Mouse (Mus musculus) layer of hippocampus, postnatal 36 days (tissue): ENCODE measurements around the gene Nfkbil1. TPM values are rescaled to one million over a fixed set of nuclear protein-coding genes. Genes with fewer than 3 reads are reported as not detected.

Source experiments
- DNase-seq, 2 experiments: peaks; one replicate each; pipeline ENCODE4 v3.0.0; 2022
- total RNA-seq, 2 experiments: library from RNA; stranded (reverse); gene quantifications; 2 replicates each; pipeline ENCODE4 v1.2.3; 2021

The Nfkbil1 gene
- total RNA-seq, 2 experiments from 2014 or later, result 13.3 to 13.6 TPM

GRCm38 (mm10) chr17:35201128-35201527 lies 34.5 kb downstream of the Nfkbil1 start:
- DNase-seq, result no peak

DNA sequence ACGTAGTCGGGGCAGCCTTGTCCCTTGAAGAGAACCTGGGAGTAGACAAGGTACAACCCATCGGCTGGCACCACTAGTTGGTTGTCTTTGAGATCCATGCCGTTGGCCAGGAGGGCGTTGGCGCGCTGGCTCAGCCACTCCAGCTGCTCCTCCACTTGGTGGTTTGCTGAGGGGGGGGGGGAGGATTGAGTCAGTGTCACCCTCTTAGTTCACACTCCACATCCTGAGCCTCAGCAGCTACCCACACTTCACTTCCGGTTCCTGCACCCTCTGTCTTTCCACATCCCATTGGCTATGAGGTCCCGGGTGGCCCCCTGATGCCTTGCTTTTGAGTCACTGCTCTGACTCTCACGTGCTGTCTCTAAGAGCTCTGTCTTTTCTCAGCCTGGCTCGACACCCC lies 35.2 kb downstream of the Nfkbil1 start:
- DNase-seq, result no peak

GRCm38 (mm10) chr17:35198946-35199345 lies 36.6 kb downstream of the Nfkbil1 start:
- no peak for DNase-seq

DNA sequence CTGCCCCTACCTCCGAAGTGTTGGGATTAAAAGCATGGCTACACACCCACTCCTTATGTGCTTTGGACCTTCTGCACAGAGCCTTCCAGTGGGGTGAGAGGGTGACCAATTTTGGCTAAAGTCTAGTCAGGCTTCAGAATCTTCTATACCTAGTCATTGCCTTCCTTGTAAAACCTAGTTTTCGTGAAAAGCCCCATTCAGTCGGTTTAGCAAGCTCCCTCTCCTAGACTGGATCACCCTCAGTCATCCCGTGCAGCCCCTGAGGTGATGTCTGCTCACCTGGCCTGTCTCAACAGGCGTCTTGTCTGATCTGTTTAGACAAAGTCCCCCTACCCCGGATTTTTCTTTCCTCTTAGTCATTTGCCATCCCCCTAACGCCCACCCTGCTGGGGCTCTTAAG lies 37.6 kb downstream of the Nfkbil1 start:
- DNase-seq, result no peak

DNA sequence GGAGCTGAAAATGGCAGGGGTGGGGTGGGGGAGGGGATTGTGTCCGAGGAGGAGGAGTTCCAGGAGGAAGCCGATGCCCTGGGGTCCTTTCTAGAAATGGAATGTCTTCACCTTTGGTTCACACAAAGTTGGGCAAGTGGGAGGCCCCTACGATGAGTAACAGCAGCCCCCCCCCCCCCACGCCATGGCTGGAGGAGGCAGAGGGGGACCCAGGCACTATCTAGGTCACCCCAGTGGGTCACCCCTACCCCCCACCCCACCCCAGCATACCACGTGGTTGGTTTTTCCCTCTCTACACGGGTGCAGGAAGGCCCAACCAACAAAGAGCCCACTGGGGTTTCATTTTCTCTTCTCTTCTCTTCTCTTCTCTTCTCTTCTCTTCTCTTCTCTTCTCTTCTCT lies 38.5 kb downstream of the Nfkbil1 start:
- no peak for DNase-seq

DNA sequence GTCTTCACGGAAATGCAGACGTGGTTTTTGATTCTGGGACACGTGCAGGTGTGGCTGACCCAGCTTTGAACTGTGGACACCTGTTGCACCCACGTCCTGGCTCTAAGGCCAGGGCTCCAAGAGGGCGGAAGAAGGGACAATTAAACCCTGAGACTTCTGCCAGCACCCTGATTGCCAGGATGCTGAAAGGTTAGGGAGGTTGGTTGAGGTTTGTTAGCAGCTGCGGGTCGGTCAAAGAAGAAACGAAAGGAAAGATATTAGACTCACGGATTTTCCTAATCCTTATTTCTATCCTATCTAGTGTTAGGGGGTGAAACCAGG lies 39.3 kb downstream of the Nfkbil1 start:
- DNase-seq, result no peak

GRCm38 (mm10) chr17:35195631-35196320 lies 39.8 kb downstream of the Nfkbil1 start:
- DNase-seq, result peak; percentile 67 to 74

DNA sequence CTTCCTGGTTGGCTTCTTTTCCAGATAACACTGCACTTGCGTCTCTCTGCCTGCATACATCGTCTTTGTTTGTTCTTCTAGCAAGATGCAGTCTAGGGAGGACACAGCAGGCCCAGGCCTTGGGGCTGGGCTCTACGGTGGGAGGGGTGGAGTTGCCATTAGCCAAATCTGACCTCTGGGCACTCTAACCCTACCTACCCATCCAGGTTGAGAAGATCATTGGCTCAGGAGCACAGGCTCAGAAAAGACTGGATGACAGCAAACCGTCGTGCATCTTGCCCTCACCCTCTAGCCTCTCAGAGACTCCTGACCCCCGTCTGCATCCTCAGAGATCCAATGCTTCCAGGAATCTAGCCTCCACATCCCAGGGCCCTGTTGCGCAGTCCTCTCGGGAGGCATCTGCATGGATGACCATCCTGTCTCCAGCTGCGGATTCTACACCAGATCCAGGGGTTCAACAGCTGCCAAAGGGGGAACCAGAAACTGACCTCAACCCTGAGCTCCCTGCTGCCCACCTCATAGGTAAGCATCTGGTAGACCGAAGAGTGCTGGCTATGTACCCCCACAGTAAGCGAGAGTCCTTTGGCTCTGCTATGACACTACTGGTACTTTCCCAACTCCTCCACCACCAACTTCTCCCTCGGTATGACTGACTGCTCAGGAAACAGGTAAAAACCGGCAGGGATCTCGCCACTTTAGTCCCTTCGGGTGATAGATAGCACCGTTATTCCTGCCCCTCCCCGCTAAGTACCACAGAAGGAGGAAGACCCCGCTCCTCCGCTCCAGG lies 40.6 kb downstream of the Nfkbil1 start:
- no peak for DNase-seq

DNA sequence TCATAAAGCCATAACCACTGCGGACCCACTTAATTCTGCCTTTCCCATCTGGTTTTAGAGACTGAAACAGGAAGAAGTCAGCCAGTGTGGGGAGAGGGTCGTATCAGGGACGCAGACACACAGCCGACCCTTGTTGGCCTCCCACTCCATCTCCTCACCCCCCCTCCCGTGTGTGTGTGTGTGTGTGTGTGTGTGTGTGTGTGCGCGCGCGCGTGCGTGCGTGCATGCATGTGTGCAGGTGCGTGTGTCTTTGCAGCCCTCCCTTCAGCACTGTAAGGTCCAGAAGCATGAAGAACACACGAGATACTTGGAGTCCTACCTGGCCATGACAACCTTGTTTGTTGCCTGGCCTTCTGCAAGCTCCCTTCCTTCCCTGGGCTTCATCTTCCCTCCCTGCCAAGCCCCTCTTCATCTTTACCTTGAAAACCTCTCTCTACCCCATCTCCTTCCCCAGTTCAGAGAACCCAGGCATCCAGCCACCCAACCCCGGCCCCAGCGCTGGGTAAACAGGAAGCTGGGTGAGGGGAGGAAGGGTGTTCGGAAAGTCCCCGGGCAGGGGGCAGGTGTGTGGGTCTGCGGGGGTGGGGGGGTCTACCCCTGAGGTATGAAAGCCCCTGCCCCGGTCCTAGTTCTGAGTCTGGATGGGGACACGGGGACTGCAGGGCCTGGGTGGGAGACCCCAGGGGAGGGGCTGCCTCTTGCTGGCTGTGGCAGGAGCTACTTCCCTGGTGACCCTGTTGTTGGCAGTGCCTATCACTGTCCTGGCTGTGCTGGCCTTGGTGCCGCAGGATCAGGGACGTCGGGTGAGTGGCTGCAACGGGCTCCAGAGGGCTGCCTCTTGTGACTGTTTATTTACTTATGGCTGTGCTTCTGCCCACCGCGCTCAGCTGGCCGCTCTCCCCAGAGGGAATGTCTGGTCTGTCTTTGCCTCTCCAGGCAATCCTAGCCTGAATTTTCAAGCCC lies 41.4 kb downstream of the Nfkbil1 start, which contains the start of gene Ltb:
Ltb (plus strand) TSS at position 559 of the 963 bp plus-strand sequence.
- DNase-seq, result no peak

- DNase-seq, result no peak
Measured at GRCm38 (mm10) chr17:35192924-35193323, 42.7 kb downstream of the Nfkbil1 start.

DNA sequence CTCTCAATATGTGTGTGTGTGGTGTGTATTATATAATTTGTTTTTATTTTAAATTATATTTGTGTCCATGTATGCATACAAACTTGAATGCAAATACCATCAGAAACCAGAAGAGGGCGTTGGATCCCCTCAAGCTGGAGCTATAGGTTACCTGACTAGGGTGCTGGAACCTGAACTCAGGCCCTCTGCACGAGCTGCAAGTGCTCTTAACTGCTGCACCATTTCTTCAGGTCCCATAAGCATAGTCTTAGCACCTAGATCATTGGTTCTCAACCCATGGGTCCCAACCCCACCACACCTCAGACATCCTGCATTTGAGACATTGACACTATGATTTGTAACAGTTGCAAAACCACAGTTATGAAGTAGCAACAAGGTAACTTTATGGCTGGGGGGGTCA lies 43.9 kb downstream of the Nfkbil1 start:
- no peak for DNase-seq

- no peak for DNase-seq
Measured at GRCm38 (mm10) chr17:35190096-35190495, 45.5 kb downstream of the Nfkbil1 start.

DNA sequence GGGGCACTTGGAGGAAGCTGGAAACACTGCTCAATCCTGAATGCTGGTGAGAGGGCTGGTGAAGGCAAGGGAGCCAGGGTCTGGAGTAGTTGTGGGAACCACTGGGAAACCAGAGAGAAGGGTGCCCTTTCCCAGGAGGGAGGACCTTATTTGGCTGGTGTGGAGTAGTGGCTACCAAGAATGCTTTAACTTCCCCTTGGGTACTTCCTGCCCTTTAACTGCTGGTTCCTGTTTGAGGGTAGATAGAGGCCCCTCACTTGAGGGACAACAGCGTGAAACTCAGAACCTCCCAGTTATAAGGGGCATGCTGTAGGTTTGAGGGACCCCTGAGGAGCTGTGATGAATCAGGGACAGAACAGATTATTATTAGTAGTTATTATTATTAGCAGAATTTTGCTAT lies 46.4 kb downstream of the Nfkbil1 start:
- no peak for DNase-seq

DNA sequence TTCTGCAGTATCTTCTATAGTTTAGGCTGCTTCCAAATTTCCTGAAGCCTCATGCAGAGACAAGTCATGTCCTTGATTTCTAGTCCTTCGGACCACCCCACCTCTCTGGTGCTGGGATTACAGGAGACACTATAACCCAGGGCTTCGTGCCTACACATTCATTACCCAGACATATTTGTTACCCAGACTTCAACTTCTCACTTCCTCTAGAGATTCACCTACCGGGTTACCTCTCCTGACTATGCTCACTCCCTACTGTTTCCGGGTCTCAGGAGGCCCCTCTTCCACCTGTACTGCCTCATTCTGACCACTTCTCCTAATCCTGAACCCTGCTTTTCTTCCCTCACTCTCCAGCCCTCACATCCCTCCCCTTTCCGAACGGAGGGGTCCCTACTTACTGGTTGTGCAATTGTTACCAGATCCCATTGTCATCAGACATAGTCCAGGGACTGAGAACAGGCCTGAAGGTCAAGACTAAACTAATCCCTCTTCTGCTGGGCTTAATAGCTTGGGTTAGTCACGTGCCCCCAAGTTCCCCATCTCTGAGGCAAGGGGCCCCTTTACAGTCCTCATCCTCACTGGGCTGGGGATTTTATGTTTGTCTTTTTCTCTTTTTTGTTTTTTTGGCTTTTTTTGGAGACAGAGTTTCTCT lies 47.5 kb downstream of the Nfkbil1 start, which contains the start of gene Lst1:
Lst1 (minus strand) TSS at position 481 of the 652 bp plus-strand sequence.
- no peak for DNase-seq

- DNase-seq, result no peak
Measured at GRCm38 (mm10) chr17:35187345-35187744, 48.2 kb downstream of the Nfkbil1 start.

DNA sequence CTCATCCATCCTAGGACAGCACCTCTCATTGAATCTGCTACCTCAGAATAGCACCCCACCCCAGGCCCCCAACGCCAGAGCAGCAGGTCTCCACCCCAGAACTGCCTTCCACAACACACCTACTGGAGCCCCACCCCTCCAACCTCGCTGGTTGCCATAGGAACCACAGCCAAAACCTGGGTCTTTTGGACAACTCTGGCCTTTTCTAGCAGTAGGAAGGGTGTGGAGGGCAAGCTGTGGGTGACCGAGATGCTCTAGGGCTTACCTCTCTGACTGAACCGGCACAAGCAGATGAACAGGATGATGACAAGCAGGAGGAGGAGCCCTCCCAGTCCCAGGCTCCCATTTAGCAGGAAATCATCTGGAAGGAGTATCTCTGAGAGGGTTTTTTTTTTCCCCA lies 48.9 kb downstream of the Nfkbil1 start:
- DNase-seq, result no peak

DNA sequence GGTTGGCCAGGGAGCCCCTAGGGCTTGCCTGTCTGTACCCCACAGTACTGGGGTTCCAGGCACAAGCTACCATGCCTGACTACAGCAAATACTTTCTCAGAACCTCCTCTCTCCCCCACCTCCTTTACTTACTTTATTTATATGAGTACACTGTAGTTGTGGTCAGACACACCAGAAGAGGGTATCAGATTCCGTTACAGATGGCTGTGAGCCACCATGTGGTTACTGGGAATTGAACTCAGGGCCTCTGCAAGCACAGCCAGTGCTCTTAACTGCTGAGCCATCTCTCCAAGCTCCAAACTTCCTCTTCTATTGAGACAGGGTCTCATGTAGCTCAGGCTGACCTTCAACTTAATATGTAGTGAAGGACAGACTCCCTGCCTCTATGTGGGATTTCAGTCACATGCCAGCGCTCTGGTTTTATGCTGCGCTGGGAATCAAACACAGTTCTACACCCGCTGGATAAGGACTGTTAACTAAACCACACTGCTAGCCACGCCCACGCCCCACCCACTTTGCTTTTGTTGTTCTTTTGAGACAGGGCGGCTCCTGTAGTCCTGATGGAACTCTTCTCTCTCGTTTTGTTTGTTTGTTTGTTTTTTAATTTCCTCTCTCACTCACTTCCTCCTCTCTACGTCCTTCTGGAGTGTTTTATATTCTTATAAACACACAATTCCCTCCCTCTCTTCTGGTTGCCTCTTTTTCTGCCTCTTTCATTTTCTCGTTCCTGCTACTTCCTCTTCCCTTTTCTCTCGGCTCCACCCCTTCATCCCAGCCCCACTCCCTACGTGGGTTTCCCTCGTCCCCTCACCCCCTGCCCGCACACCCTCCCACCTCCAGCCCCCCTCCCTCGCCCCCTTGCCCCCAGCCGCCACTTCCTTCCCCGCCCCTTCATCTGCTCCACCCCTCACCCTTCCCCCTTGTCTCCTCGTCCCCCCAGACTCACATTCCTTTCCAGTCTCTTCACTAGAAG lies 49.7 kb downstream of the Nfkbil1 start:
- DNase-seq, result no peak

GRCm38 (mm10) chr17:35180093-35180492 lies 55.5 kb downstream of the Nfkbil1 start:
- no peak for DNase-seq

- peak in 1 of 2 experiments; percentile 59 for DNase-seq
Measured at GRCm38 (mm10) chr17:35178528-35178927, 57.1 kb downstream of the Nfkbil1 start.

GRCm38 (mm10) chr17:35175968-35176367 lies 59.6 kb downstream of the Nfkbil1 start, which contains the start of gene Aif1:
Gene Aif1, minus strand, starts transcription at chr17:35176068.
- no peak for DNase-seq

GRCm38 (mm10) chr17:35175382-35175781 lies 60.2 kb downstream of the Nfkbil1 start:
- no peak for DNase-seq
